Mouse (Mus musculus): Measurements from ENCODE around the gene Abca12. TPM values are rescaled to one million over a fixed set of nuclear protein-coding genes. Genes with fewer than 3 reads are reported as not detected.

Abca12 gene
- polyA plus RNA-seq, 1 experiment from 2014 or later = not detected

DNA sequence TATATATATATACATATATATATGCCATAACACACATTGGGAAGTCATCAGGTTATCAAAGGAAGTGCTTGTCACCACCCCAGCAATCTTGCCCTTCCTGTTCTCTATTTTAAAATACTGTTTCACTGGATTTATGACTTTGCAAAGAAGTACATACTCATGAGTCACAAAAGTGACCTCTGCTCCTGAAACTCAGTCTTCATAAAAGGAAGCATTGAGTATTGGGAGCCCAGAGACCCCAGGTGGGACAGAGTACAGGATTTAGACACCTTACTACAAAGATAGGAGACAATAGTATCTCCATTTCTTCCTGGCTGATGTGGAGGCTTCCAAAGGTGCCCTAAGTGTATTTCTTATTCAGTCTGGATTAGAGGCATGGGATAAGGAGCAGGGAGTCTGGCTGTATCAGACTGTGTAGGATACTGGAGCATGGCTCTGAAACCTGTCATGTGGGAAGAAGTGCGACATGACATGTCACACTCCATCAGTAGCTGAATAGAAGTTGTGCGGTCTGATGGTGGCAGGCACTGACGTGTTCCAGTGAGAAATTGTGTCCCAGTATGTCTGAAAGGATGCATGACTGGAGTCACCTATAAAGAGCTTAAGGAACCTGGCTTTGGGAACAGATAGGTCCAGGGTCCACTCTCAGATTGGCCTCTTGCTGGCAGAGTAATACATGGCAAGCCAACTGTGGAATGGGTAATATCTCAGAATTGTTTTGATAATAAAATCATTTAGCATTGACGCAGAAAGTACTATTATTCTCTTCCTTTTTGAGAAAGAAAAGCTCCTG lies 76.0 kb downstream of the Abca12 start:
- POLR2A ChIA-PET = no interaction called here
- TF ChIP-seq CTCF (IDR thresholded peaks at IDR 0.05) = no peak
- ATAC-seq (no peak), DNase-seq (ENCODE audit: low read depth, low spot score) (no peak)
- in situ Hi-C loops (cut with MboI; ENCODE audit: low pct_unique_long_range_greater_than_20kb) = no loop called here
- CTCF ChIA-PET = no interaction called here
- no peaks in the 10 kb centered on the region for H3K27me3 ChIP-seq

DNA sequence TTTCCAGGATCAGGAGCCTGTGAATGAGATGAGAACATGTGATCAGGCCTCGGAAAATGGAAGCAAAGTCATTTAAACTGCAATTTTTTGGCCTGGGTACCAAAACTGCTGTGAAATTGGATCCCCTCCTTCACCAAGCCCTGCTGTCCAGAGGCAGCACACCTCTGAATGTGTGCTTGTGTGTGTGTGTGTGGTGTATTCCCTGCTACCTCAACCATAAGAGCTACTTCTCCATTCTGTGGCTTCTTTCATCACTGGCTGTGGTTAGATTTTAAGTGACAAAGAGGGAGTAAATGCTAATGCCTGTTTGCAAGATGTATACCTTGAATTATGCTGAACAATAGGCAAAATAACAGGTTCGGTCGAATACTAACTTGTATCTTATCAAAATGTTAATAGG lies 84.4 kb downstream of the Abca12 start:
- ChIA-PET POLR2A (no interaction called here), CTCF (no interaction called here)
- no peak for ATAC-seq
- TF ChIP-seq CTCF (IDR thresholded peaks at IDR 0.05) = no peak
- H3K27me3 ChIP-seq = peaks cover 16% of the 10 kb centered on the region
- in situ Hi-C loops (cut with MboI; ENCODE audit: low pct_unique_long_range_greater_than_20kb) = no loop called here
- DNase-seq (ENCODE audit: low read depth, low spot score) = no peak

DNA sequence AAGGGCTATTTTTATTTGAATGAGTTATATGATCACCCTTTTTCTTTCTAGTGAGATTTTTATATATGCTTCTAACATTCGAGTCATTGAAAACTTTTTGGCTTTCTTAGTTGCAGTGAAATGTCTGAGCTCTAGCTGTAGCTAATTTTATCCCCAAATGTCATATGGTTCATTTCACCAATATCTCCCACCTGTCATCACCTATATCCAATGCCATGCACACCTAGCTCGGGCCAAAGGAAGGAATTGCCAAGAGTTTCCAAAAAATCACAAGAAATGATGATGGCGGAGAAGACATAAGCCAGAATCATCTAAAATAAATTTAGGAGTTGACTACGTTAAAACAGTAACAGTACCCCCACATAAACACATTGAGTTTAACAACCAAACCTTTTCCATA lies 102.5 kb downstream of the Abca12 start:
- H3K27me3 ChIP-seq = peaks cover 3% of the 10 kb centered on the region
- in situ Hi-C loops (cut with MboI; ENCODE audit: low pct_unique_long_range_greater_than_20kb) = no loop called here
- POLR2A ChIA-PET = no interaction called here
- CTCF ChIA-PET = no interaction called here
- DNase-seq (ENCODE audit: low read depth, low spot score) (no peak), ATAC-seq (no peak)
- no peak for TF ChIP-seq CTCF (IDR thresholded peaks at IDR 0.05)

- ChIA-PET CTCF (no interaction called here), POLR2A (no interaction called here)
- DNase-seq (ENCODE audit: low read depth, low spot score) (no peak), ATAC-seq (no peak)
- in situ Hi-C loops (cut with MboI; ENCODE audit: low pct_unique_long_range_greater_than_20kb) = no loop called here
- TF ChIP-seq CTCF (IDR thresholded peaks at IDR 0.05) = no peak
- H3K27me3 ChIP-seq = peaks cover 3% of the 10 kb centered on the region
These were observed 104.1 kb downstream of the Abca12 start for GRCm38 (mm10) chr1:71310614-71311013.

DNA sequence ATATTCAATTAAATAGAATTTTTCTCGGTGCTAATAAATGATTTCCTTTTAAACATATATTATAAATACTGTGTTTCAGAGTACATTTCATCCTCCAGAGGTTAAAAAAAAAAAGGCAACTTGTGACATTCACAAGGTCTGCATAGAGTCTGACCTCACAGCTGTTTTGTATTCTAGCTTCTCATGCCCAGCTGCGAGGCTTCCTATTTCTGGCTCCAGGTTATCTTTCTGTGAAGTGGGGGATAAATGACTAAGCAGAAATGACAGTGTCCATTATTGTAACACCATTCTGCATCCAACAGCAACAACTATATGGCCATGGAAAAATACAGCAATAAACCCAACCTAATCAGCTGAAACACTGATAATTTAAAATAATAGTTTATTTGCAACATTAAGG lies 107.3 kb downstream of the Abca12 start:
- no peak for ATAC-seq
- no peaks in the 10 kb centered on the region for H3K27me3 ChIP-seq
- no peak for TF ChIP-seq CTCF (IDR thresholded peaks at IDR 0.05)
- ChIA-PET CTCF (interaction anchor here (0.8 kb wide), 1 partner anchor 12 kb away, joined by 3 read pairs; no protein-coding TSS in a partner anchor), POLR2A (interaction anchor here (0.7 kb wide), 1 partner anchor 296 kb away, joined by 3 read pairs; no protein-coding TSS in a partner anchor)
- in situ Hi-C loops (cut with MboI; ENCODE audit: low pct_unique_long_range_greater_than_20kb) = no loop called here
- DNase-seq (ENCODE audit: low read depth, low spot score) = no peak

GRCm38 (mm10) chr1:71306196-71306595 lies 108.5 kb downstream of the Abca12 start:
- in situ Hi-C loops (cut with MboI; ENCODE audit: low pct_unique_long_range_greater_than_20kb) = no loop called here
- ChIA-PET CTCF (no interaction called here), POLR2A (no interaction called here)
- TF ChIP-seq CTCF (IDR thresholded peaks at IDR 0.05) = no peak
- no peaks in the 10 kb centered on the region for H3K27me3 ChIP-seq
- ATAC-seq (no peak), DNase-seq (ENCODE audit: low read depth, low spot score) (no peak)

- CTCF ChIA-PET = interaction anchor here (0.8 kb wide), 1 partner anchor 9 kb away, joined by 4 read pairs; no protein-coding TSS in a partner anchor
- ATAC-seq (no peak), DNase-seq (ENCODE audit: low read depth, low spot score) (no peak)
- H3K27me3 ChIP-seq = peaks cover 8% of the 10 kb centered on the region
- in situ Hi-C loops (cut with MboI; ENCODE audit: low pct_unique_long_range_greater_than_20kb) = no loop called here
- TF ChIP-seq CTCF (IDR thresholded peaks at IDR 0.05) = no peak
- POLR2A ChIA-PET = interaction anchor here (0.6 to 0.7 kb wide), 2 partner anchors 69 to 226 kb away, joined by 3 to 4 read pairs; no protein-coding TSS in a partner anchor
These were observed 110.1 kb downstream of the Abca12 start for GRCm38 (mm10) chr1:71304588-71304987.

DNA sequence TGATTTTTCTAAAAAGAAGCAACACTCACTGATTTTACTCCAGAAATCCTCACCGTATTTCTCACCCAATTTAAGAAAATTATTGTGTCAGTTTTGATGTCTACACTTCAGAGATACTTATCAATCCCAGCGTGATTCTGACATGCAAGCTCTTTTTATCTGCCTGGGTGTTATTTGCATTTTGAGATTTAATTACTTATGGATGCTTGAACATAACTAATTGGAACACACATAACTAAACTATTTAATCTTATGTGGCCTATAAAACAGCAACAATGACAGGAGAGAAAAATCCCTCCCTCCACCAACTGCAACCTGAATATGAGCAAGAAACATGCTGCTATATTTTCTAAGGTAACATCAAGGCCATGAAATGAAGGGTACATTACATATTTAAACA lies 117.7 kb downstream of the Abca12 start:
- ATAC-seq = no peak
- POLR2A ChIA-PET = no interaction called here
- H3K27me3 ChIP-seq = peaks cover 12% of the 10 kb centered on the region
- in situ Hi-C loops (cut with MboI; ENCODE audit: low pct_unique_long_range_greater_than_20kb) = loop anchor here (10.0 kb wide), 2 partner anchors 208 to 848 kb away; no protein-coding TSS in a partner anchor
- CTCF ChIA-PET = no interaction called here
- no peak for DNase-seq (ENCODE audit: low read depth, low spot score)
- no peak for TF ChIP-seq CTCF (IDR thresholded peaks at IDR 0.05)

GRCm38 (mm10) chr1:71296585-71296984 lies 118.1 kb downstream of the Abca12 start:
- TF ChIP-seq CTCF (IDR thresholded peaks at IDR 0.05) = no peak
- ChIA-PET POLR2A (no interaction called here), CTCF (no interaction called here)
- H3K27me3 ChIP-seq = peaks cover 12% of the 10 kb centered on the region
- ATAC-seq (no peak), DNase-seq (ENCODE audit: low read depth, low spot score) (no peak)
- in situ Hi-C loops (cut with MboI; ENCODE audit: low pct_unique_long_range_greater_than_20kb) = loop anchor here (10.0 kb wide), 2 partner anchors 208 to 848 kb away; no protein-coding TSS in a partner anchor

- in situ Hi-C loops (cut with MboI; ENCODE audit: low pct_unique_long_range_greater_than_20kb) = loop anchor here (10.0 kb wide), 2 partner anchors 213 to 853 kb away; no protein-coding TSS in a partner anchor
- ChIA-PET POLR2A (no interaction called here), CTCF (no interaction called here)
- TF ChIP-seq CTCF (IDR thresholded peaks at IDR 0.05) = no peak
- ATAC-seq = no peak
- H3K27me3 ChIP-seq = peaks cover 6% of the 10 kb centered on the region
- no peak for DNase-seq (ENCODE audit: low read depth, low spot score)
These were observed 122.8 kb downstream of the Abca12 start for GRCm38 (mm10) chr1:71291917-71292316.

GRCm38 (mm10) chr1:71289511-71289910 lies 125.2 kb downstream of the Abca12 start:
- ChIA-PET POLR2A (no interaction called here), CTCF (interaction anchor here (0.8 to 1.0 kb wide), 2 partner anchors 29 to 850 kb away, joined by 3 read pairs; no protein-coding TSS in a partner anchor)
- peaks cover 3% of the 10 kb centered on the region for H3K27me3 ChIP-seq
- ATAC-seq (no peak), DNase-seq (ENCODE audit: low read depth, low spot score) (peak; percentile 9)
- in situ Hi-C loops (cut with MboI; ENCODE audit: low pct_unique_long_range_greater_than_20kb) = no loop called here
- peak; percentile 82 for TF ChIP-seq CTCF (IDR thresholded peaks at IDR 0.05)
